Mouse (Mus musculus): Measurements from ENCODE around the gene Alad. TPM values are rescaled to one million over a fixed set of nuclear protein-coding genes. Genes with fewer than 3 reads are reported as not detected.

The Alad gene
- polyA plus RNA-seq, 1 experiment from 2014 or later = 69.2 TPM

- peaks cover 25% of the 10 kb centered on the region for H3K36me3 ChIP-seq
- peak overlapping the region; percentile 78 for H3K4me2 ChIP-seq
- 2% methylated on average over 38 of the region's 38 CpGs for WGBS
- peak overlapping the region; percentile 77 for H3K4me3 ChIP-seq (replicated peaks)
- peak overlapping the region; percentile 77 for H3K9ac ChIP-seq (replicated peaks)
- peak overlapping the region; percentile 78 for H3K27ac ChIP-seq (replicated peaks)
- ATAC-seq (ENCODE audit: low FRiP score) = peak; percentile 96
- no peaks in the 10 kb centered on the region for H3K9me3 ChIP-seq (replicated peaks)
- H3K27me3 ChIP-seq (replicated peaks) = no peaks in the 10 kb centered on the region
- peaks cover 13% of the 10 kb centered on the region for H3K4me1 ChIP-seq
Observed at GRCm38 (mm10) chr4:62501964-62502732, 17.6 kb downstream of the Alad start.

GRCm38 (mm10) chr4:62501534-62501933, 18.2 kb downstream of the Alad start:
- ATAC-seq (ENCODE audit: low FRiP score) = peak; percentile 18; the same call in 1 of the 2 replicates
- under 1% methylated on average over 7 of the region's 7 CpGs for WGBS

GRCm38 (mm10) chr4:62500799-62501198, 18.9 kb downstream of the Alad start:
- no peaks in the 10 kb centered on the region for H3K27me3 ChIP-seq (replicated peaks)
- peaks cover 13% of the 10 kb centered on the region for H3K4me1 ChIP-seq
- no peak for ATAC-seq (ENCODE audit: low FRiP score)
- no peak overlapping the region for H3K27ac ChIP-seq (replicated peaks)
- no peak overlapping the region for H3K4me3 ChIP-seq (replicated peaks)
- WGBS = 86% methylated on average over 4 of the region's 4 CpGs
- H3K9me3 ChIP-seq (replicated peaks) = no peaks in the 10 kb centered on the region
- peak overlapping the region; percentile 78; the same call in 1 of the 2 replicates for H3K4me2 ChIP-seq
- H3K9ac ChIP-seq (replicated peaks) = no peak overlapping the region
- H3K36me3 ChIP-seq = peaks cover 26% of the 10 kb centered on the region

More at GRCm38 (mm10) chr4:62501534-62501933, 18.2 kb downstream of the Alad start:
- Histone ChIP-seq H3K27ac (replicated peaks) (peak overlapping the region; percentile 78), H3K9me3 (replicated peaks) (no peaks in the 10 kb centered on the region), H3K4me3 (replicated peaks) (peak overlapping the region; percentile 77), H3K4me1 (peaks cover 13% of the 10 kb centered on the region), H3K9ac (replicated peaks) (peak overlapping the region; percentile 77), H3K4me2 (peak overlapping the region; percentile 78), H3K36me3 (peaks cover 26% of the 10 kb centered on the region), H3K27me3 (replicated peaks) (no peaks in the 10 kb centered on the region)

- 0 out of 2 replicates have a peak, but pooled peaks have one; percentile 18 for ATAC-seq (ENCODE audit: low FRiP score)
- no peaks in the 10 kb centered on the region for H3K9me3 ChIP-seq (replicated peaks)
- H3K4me1 ChIP-seq = peaks cover 9% of the 10 kb centered on the region
- no peak overlapping the region for H3K4me3 ChIP-seq (replicated peaks)
- no peaks in the 10 kb centered on the region for H3K27me3 ChIP-seq (replicated peaks)
- no peak overlapping the region for H3K9ac ChIP-seq (replicated peaks)
- H3K36me3 ChIP-seq = peaks cover 26% of the 10 kb centered on the region
- 71% methylated on average over 8 of the region's 8 CpGs for WGBS
- no peak overlapping the region for H3K4me2 ChIP-seq
- H3K27ac ChIP-seq (replicated peaks) = no peak overlapping the region
Observed at GRCm38 (mm10) chr4:62496815-62497214, 22.9 kb downstream of the Alad start.

- H3K4me3 ChIP-seq (replicated peaks) = no peak overlapping the region
- no peak for ATAC-seq (ENCODE audit: low FRiP score)
- no peaks in the 10 kb centered on the region for H3K9me3 ChIP-seq (replicated peaks)
- WGBS = 76% methylated on average over 8 of the region's 8 CpGs
- peaks cover 2% of the 10 kb centered on the region for H3K4me1 ChIP-seq
- H3K36me3 ChIP-seq = peaks cover 26% of the 10 kb centered on the region
- H3K4me2 ChIP-seq = no peak overlapping the region
- no peaks in the 10 kb centered on the region for H3K27me3 ChIP-seq (replicated peaks)
- H3K27ac ChIP-seq (replicated peaks) = no peak overlapping the region
- no peak overlapping the region for H3K9ac ChIP-seq (replicated peaks)
Observed at GRCm38 (mm10) chr4:62495946-62496345, 23.8 kb downstream of the Alad start.

GRCm38 (mm10) chr4:62494230-62494629, 25.5 kb downstream of the Alad start:
- H3K27ac ChIP-seq (replicated peaks) = no peak overlapping the region
- 72% methylated on average over 9 of the region's 9 CpGs for WGBS
- no peak overlapping the region for H3K4me3 ChIP-seq (replicated peaks)
- H3K9me3 ChIP-seq (replicated peaks) = no peaks in the 10 kb centered on the region
- peaks cover 19% of the 10 kb centered on the region for H3K36me3 ChIP-seq
- no peak for ATAC-seq (ENCODE audit: low FRiP score)
- H3K9ac ChIP-seq (replicated peaks) = no peak overlapping the region
- H3K27me3 ChIP-seq (replicated peaks) = no peaks in the 10 kb centered on the region
- H3K4me1 ChIP-seq = no peaks in the 10 kb centered on the region
- H3K4me2 ChIP-seq = no peak overlapping the region

GRCm38 (mm10) chr4:62492682-62493081, 27.0 kb downstream of the Alad start:
- WGBS = 86% methylated on average over 2 of the region's 2 CpGs
- no peak overlapping the region for H3K4me2 ChIP-seq
- ATAC-seq (ENCODE audit: low FRiP score) = no peak

GRCm38 (mm10) chr4:62487914-62488313, 31.8 kb downstream of the Alad start:
- Histone ChIP-seq H3K4me3 (replicated peaks) (no peak overlapping the region), H3K9ac (replicated peaks) (no peak overlapping the region), H3K36me3 (no peaks in the 10 kb centered on the region), H3K9me3 (replicated peaks) (no peaks in the 10 kb centered on the region), H3K4me1 (no peaks in the 10 kb centered on the region), H3K27me3 (replicated peaks) (no peaks in the 10 kb centered on the region), H3K27ac (replicated peaks) (no peak overlapping the region), H3K4me2 (no peak overlapping the region)
- ATAC-seq (ENCODE audit: low FRiP score) = no peak
- 68% methylated on average over 2 of the region's 2 CpGs for WGBS

More at GRCm38 (mm10) chr4:62492682-62493081, 27.0 kb downstream of the Alad start:
- Histone ChIP-seq H3K4me3 (replicated peaks) (no peak overlapping the region), H3K4me1 (no peaks in the 10 kb centered on the region), H3K27ac (replicated peaks) (no peak overlapping the region), H3K9ac (replicated peaks) (no peak overlapping the region), H3K9me3 (replicated peaks) (no peaks in the 10 kb centered on the region), H3K36me3 (peaks cover 6% of the 10 kb centered on the region; the same call in 1 of the 2 replicates), H3K27me3 (replicated peaks) (no peaks in the 10 kb centered on the region)

- no peak overlapping the region for H3K4me2 ChIP-seq
- no peaks in the 10 kb centered on the region for H3K9me3 ChIP-seq (replicated peaks)
- H3K36me3 ChIP-seq = no peaks in the 10 kb centered on the region
- no peak for ATAC-seq (ENCODE audit: low FRiP score)
- no peak overlapping the region for H3K9ac ChIP-seq (replicated peaks)
- H3K4me3 ChIP-seq (replicated peaks) = no peak overlapping the region
- H3K4me1 ChIP-seq = no peaks in the 10 kb centered on the region
- 95% methylated on average over 5 of the region's 5 CpGs for WGBS
- H3K27ac ChIP-seq (replicated peaks) = no peak overlapping the region
- 0 out of 2 replicates have a peak, but pooled peaks cover 4% of the 10 kb centered on the region for H3K27me3 ChIP-seq (replicated peaks)
Observed at GRCm38 (mm10) chr4:62487172-62487571, 32.5 kb downstream of the Alad start.

- no peak overlapping the region for H3K4me3 ChIP-seq (replicated peaks)
- no peaks in the 10 kb centered on the region for H3K9me3 ChIP-seq (replicated peaks)
- no peaks in the 10 kb centered on the region for H3K36me3 ChIP-seq
- H3K4me2 ChIP-seq = no peak overlapping the region
- H3K4me1 ChIP-seq = no peaks in the 10 kb centered on the region
- peaks cover 8% of the 10 kb centered on the region; the same call in 1 of the 2 replicates for H3K27me3 ChIP-seq (replicated peaks)
- WGBS = 93% methylated on average over 15 of the region's 15 CpGs
- H3K27ac ChIP-seq (replicated peaks) = no peak overlapping the region
- no peak for ATAC-seq (ENCODE audit: low FRiP score)
- H3K9ac ChIP-seq (replicated peaks) = no peak overlapping the region
Observed at GRCm38 (mm10) chr4:62486162-62486696, 33.5 kb downstream of the Alad start.

- Histone ChIP-seq H3K4me2 (no peak overlapping the region), H3K9me3 (replicated peaks) (no peaks in the 10 kb centered on the region), H3K27me3 (replicated peaks) (peaks cover 8% of the 10 kb centered on the region; the same call in 1 of the 2 replicates), H3K27ac (replicated peaks) (no peak overlapping the region), H3K4me3 (replicated peaks) (no peak overlapping the region), H3K36me3 (no peaks in the 10 kb centered on the region), H3K4me1 (no peaks in the 10 kb centered on the region), H3K9ac (replicated peaks) (no peak overlapping the region)
- no peak for ATAC-seq (ENCODE audit: low FRiP score)
- 86% methylated on average over 8 of the region's 8 CpGs for WGBS
Observed at GRCm38 (mm10) chr4:62485450-62486161, 34.1 kb downstream of the Alad start.

Measured in neural tube, embryonic 15.5 days (tissue).